Mouse (Mus musculus) embryonic fibroblast, embryonic 13.5 days (primary cell): ENCODE data around the gene Dennd4c. TPM values are rescaled to one million over a fixed set of nuclear protein-coding genes. Genes with fewer than 3 reads are reported as not detected.
A peak's percentile ranks its signal among the peaks of the same experiment; 100 is the strongest.

ENCODE experiments used
- H3K27ac ChIP-seq: 2 replicates; pipeline ENCODE4 v1.5.1; 2012; ENCODE audit warnings: low read length, control low read depth, inconsistent platforms; ENCODE audit not compliant: insufficient read depth
- H3K4me1 ChIP-seq: 2 replicates; pipeline ENCODE4 v1.6.1; 2011; ENCODE audit warnings: low read length; ENCODE audit not compliant: control insufficient read depth, insufficient read depth
- H3K4me3 ChIP-seq: 2 replicates; pipeline ENCODE4 v1.5.1; 2011; ENCODE audit warnings: mild to moderate bottlenecking, control low read depth, low read length; ENCODE audit not compliant: insufficient read depth
- CTCF ChIP-seq: IDR thresholded peaks from 2 replicates; pipeline ENCODE4 v1.5.1; 2011; ENCODE audit warnings: mild to moderate bottlenecking, control low read depth, low read length, moderate library complexity, borderline replicate concordance; ENCODE audit not compliant: insufficient read depth
- POLR2A ChIP-seq: IDR thresholded peaks from 2 replicates; pipeline ENCODE4 v1.6.1; 2011; ENCODE audit warnings: low read depth, mild to moderate bottlenecking, control low read depth, low read length, moderate library complexity
- polyA plus RNA-seq: library from polyadenylated mRNA; stranded (reverse); fragments of >200 nt; gene quantifications from 2 replicates; pipeline ENCODE4 v1.2.4, GENCODE M21; 2011; ENCODE audit warnings: low read depth; ENCODE audit not compliant: missing spikeins, insufficient read length

Dennd4c gene
- polyA plus RNA-seq, 1 experiment, result 28.4 TPM

- Histone ChIP-seq H3K4me3 (no peak overlapping the region), H3K4me1 (no peaks in the 10 kb centered on the region), H3K27ac (no peak overlapping the region)
- TF ChIP-seq CTCF (no peak), POLR2A (no peak)
Measured at GRCm38 (mm10) chr4:86718878-86719577, 29.3 kb upstream of the Dennd4c start.

- no peak overlapping the region for H3K27ac ChIP-seq
- TF ChIP-seq CTCF (no peak), POLR2A (no peak)
- H3K4me1 ChIP-seq, result no peaks in the 10 kb centered on the region
- no peak overlapping the region for H3K4me3 ChIP-seq
Measured at GRCm38 (mm10) chr4:86721856-86722358, 26.4 kb upstream of the Dennd4c start.

- no peaks in the 10 kb centered on the region for H3K4me1 ChIP-seq
- no peak overlapping the region for H3K27ac ChIP-seq
- no peak overlapping the region for H3K4me3 ChIP-seq
- TF ChIP-seq CTCF, result no peak
- TF ChIP-seq POLR2A, result no peak
Measured at GRCm38 (mm10) chr4:86725175-86725574, 23.2 kb upstream of the Dennd4c start.

- no peak for TF ChIP-seq POLR2A
- no peak overlapping the region for H3K27ac ChIP-seq
- no peak overlapping the region for H3K4me3 ChIP-seq
- no peaks in the 10 kb centered on the region; the same call in 1 of the 2 replicates for H3K4me1 ChIP-seq
Measured at GRCm38 (mm10) chr4:86726141-86726540, 22.2 kb upstream of the Dennd4c start.

GRCm38 (mm10) chr4:86729829-86730228 is 18.5 kb upstream of the Dennd4c start:
- H3K27ac ChIP-seq, result no peak overlapping the region
- H3K4me3 ChIP-seq, result no peak overlapping the region
- H3K4me1 ChIP-seq, result no peaks in the 10 kb centered on the region; the same call in 1 of the 2 replicates
- no peak for TF ChIP-seq POLR2A
- no peak for TF ChIP-seq CTCF

- Histone ChIP-seq H3K4me1 (no peaks in the 10 kb centered on the region; the same call in 1 of the 2 replicates), H3K4me3 (no peak overlapping the region), H3K27ac (no peak overlapping the region)
- no peak for TF ChIP-seq CTCF
- no peak for TF ChIP-seq POLR2A
Measured at GRCm38 (mm10) chr4:86734088-86734841, 14.1 kb upstream of the Dennd4c start.

GRCm38 (mm10) chr4:86739308-86739993 is 8.9 kb upstream of the Dennd4c start:
- Histone ChIP-seq H3K4me1 (no peaks in the 10 kb centered on the region), H3K27ac (no peak overlapping the region), H3K4me3 (no peak overlapping the region)
- TF ChIP-seq CTCF (no peak), POLR2A (no peak)

- Histone ChIP-seq H3K4me3 (peak overlapping the region; percentile 87), H3K27ac (no peak overlapping the region), H3K4me1 (peaks cover 6% of the 10 kb centered on the region; the same call in 1 of the 2 replicates)
- TF ChIP-seq POLR2A (no peak), CTCF (no peak)
Measured at GRCm38 (mm10) chr4:86749361-86749841, 1.0 kb downstream of the Dennd4c start.

GRCm38 (mm10) chr4:86750346-86750945 is 2.1 kb downstream of the Dennd4c start:
- TF ChIP-seq POLR2A, result no peak
- no peak for TF ChIP-seq CTCF
- H3K4me1 ChIP-seq, result peaks cover 6% of the 10 kb centered on the region; the same call in 1 of the 2 replicates
- H3K4me3 ChIP-seq, result peak overlapping the region; percentile 0; the same call in 1 of the 2 replicates
- no peak overlapping the region for H3K27ac ChIP-seq
